Mouse (Mus musculus): Measurements from ENCODE around the gene Fkbp5.
"Not testable (repeated sequence)": the region's sequence is repeated elsewhere in the genome, so short reads cannot be mapped to it uniquely, and the experiment has no call there.

Fkbp5 gene

GRCm38 (mm10) chr17:28419636-28420035 lies 97.7 kb downstream of the Fkbp5 start:
- DNase-seq (ENCODE audit: low read depth, low spot score): no peak

DNA sequence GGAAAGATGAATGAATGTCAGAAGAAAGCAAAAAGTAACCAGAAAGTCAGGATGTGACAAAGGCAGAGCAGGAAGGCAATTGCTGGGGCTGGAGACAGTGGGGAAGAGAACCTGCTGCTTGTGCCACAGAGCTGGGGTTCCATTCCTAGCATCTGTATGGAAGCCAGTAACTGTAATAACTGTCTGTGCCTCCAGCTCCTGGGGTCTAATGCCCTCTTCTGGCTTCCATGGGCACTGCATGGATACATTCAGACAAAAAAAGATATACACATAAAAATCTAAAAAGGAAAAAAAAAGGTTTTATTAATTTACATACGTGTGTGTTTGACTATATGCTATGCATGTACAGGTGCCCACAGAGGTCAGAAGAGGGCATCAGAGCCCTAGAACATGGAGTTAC lies 98.4 kb downstream of the Fkbp5 start:
- no peak for DNase-seq (ENCODE audit: low read depth, low spot score)

- not testable (repeated sequence) for DNase-seq (ENCODE audit: low read depth, low spot score)
Observed at GRCm38 (mm10) chr17:28418481-28418880, 98.8 kb downstream of the Fkbp5 start.

- peak; percentile 18 for DNase-seq (ENCODE audit: low read depth, low spot score)
Observed at GRCm38 (mm10) chr17:28417771-28418170, 99.6 kb downstream of the Fkbp5 start.

GRCm38 (mm10) chr17:28415271-28415670 lies 102.1 kb downstream of the Fkbp5 start:
- no peak for DNase-seq (ENCODE audit: low read depth, low spot score)

- no peak for DNase-seq (ENCODE audit: low read depth, low spot score)
Observed at GRCm38 (mm10) chr17:28411381-28411960, 105.9 kb downstream of the Fkbp5 start.

- DNase-seq (ENCODE audit: low read depth, low spot score): no peak
Observed at GRCm38 (mm10) chr17:28410731-28411130, 106.6 kb downstream of the Fkbp5 start.

DNA sequence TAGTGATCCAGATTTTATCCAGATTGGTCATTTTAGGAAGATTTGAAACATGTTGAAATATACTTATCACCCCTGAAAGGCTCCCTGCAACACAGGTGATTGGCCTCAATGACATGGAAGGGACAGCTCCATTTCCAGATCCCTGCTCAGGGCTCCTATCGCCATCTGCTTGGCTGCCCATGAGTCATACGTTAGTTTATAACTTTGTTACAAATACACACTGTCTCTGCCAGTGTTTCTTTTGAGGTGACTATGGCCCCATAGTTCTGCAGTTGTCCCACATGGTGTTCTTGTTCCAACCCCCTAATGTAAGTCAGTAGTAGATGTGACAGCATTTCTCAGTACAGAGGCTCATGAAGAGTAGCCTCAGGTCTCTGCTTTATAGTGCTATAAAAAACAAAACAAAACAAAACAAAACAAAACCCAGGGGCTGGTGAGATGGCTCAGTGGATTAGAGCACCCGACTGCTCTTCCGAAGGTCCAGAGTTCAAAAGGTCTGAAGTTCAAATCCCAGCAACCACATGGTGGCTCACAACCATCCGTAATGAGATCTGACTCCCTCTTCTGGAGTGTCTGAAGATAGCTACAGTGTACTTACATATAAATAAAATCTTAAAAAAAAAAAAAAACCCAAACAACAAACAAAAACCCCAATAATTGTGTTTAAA lies 108.9 kb downstream of the Fkbp5 start:
- DNase-seq (ENCODE audit: low read depth, low spot score): no peak

GRCm38 (mm10) chr17:28407418-28408250 lies 109.7 kb downstream of the Fkbp5 start:
- peak; percentile 94 for DNase-seq (ENCODE audit: low read depth, low spot score)

DNA sequence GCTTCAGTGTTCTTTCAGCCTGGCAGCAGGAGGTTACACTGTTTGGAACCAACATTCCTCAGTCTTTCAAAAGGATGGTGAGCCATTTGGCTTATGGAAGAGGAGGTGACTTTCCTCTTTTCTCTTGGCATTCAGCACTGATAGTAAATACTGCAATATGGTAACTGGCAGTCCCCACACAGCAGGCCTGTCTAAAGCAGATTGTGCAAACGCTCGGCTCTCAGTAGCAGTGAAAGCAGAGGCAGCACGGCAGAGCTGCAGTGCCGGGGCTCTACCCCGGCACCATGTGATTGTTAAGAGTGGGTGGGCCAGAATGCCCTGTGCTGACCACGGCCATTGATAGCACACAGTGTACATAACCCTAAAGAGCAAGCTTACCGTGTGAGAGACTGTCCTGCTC lies 110.9 kb downstream of the Fkbp5 start:
- no peak for DNase-seq (ENCODE audit: low read depth, low spot score)

DNA sequence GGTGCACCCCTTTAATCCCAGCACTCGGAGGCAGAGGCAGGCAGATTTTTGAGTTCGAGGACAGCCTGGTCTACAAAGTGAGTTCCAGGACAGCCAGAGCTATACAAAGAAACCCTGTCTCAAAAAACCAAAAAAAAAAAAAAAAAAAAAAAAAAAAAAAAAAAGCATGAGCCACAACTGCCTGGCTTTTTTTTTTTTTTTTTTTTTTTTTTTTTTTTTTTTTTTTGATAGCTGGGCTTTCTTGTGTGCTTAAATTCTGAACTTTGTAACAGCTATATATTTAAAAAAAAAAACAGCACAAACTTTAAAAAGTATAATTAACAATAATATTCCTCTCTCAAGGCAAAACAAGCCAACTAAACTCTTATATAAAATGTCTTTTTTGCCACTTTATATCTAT lies 112.6 kb downstream of the Fkbp5 start:
- DNase-seq (ENCODE audit: low read depth, low spot score): not testable (repeated sequence)

- no peak for DNase-seq (ENCODE audit: low read depth, low spot score)
Observed at GRCm38 (mm10) chr17:28404301-28404700, 113.0 kb downstream of the Fkbp5 start.

DNA sequence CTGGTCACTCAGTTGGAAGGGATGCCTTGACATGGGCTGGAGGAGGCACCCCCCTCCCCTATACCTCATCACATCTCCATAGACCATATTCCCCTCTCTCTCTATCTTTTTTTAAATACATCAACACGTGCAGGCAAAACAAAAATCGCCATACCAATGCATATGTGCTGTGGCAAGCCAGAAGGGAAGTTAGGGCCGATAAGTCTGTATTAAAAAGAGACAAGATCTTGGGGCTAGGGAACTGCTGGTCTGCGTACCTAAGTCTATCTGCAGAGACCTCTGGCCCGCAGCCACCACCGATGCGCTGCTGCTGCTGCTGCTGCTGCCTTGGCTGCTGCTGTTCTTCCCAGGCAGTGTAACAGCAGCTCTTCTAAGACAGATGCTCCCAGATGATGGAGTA lies 122.3 kb downstream of the Fkbp5 start:
- no peak for DNase-seq (ENCODE audit: low read depth, low spot score)

GRCm38 (mm10) chr17:28394051-28394765 lies 123.1 kb downstream of the Fkbp5 start:
- DNase-seq (ENCODE audit: low read depth, low spot score): no peak

DNA sequence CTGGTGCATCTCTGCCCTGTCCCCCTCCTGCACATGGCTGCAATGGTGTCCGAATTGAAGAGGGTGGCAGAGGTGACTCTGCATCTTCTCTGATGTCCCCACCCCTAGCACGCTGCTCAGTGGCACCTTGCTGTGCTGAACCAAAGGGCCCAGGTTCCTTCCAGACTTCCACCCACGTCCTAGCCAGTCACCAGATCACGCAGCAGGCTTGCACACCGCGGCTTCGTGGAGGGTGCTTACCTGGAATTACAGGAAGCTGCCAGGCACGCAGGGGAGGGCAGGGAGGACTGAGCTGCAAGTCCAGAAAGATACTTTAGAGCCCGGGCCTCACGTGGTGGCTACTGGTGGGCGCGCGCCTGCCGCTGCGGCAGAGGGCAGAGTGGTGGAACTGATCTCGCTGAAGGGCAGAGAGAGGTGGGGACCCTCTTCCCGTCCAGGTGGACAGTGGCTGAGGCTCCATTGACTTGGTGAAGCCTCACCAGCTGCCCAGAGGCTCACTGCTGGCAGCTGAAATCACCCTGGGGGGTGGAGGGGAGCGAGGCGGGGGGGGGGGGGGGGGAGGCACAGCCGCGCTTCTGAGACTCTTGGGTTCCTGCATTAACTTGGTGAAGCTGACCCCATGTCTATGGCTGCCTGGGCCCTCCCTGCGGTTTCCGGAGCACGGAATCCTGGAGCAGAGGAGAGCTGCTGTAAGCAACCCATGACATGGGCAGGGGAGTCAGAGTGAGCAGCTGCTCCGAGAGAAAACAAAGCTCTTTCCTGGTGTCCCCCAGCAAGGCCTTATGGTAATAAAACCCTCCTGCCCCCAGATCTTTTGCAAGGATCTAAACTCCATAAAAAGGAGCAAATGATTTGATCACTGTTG lies 125.5 kb downstream of the Fkbp5 start:
- DNase-seq (ENCODE audit: low read depth, low spot score): peak; percentile 31

GRCm38 (mm10) chr17:28388534-28388933 lies 128.8 kb downstream of the Fkbp5 start:
- no peak for DNase-seq (ENCODE audit: low read depth, low spot score)

DNA sequence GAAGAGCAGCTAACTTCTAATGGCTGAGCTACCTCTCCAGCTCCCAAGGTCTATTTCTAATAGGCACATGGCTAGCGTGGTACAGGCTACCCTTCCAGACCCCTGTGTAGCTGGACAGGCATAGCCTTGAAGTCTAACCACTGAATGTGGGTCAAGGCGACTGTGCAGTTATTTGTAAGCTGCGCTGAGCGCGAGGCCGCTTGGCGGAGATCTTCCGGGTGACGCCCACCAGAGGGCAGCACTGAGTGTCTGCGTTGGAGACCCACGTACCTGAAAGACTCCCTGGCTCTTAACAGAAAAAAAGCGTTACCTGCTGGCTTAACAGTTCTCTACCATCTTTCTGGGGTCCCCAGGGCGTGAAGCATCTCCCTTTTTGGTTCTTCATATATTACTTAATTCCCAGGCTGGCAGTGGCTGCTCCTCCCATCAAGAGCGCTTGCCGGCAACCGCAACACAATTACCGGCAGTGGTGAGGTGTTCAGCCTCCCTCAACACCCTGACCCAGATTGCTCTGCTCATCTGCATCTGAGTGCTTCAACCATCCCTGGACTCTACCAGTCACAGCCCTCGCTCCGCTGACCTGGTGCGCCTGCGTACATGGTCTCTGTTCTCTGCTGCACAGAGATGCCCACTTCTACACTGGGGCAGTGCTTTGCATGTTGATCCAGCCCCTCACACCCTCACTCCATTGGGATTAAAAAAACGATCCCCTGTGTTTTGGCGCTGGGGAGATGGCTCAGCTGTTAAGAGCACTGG lies 131.0 kb downstream of the Fkbp5 start:
- peak; percentile 91 for DNase-seq (ENCODE audit: low read depth, low spot score)

DNA sequence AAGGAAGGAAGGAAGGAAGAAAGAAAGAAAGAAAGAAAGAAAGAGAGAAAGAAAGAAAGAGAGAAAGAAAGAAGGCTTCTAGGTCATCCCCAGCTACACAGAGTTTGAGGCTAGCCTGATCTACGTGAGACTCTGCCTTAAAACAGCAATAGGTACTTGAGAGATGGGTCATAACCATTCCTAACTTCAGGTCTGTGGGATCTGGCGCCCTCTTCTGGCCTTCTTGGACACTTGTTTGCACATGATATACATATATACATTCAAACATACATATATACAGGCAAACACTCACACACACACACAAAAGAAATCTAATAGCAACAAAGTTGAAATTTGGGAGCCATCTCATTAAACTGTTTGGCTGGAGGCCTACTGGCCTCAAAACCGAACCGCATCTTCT lies 133.0 kb downstream of the Fkbp5 start:
- DNase-seq (ENCODE audit: low read depth, low spot score): peak; percentile 63

- no peak for DNase-seq (ENCODE audit: low read depth, low spot score)
Observed at GRCm38 (mm10) chr17:28380255-28380654, 137.1 kb downstream of the Fkbp5 start.

DNA sequence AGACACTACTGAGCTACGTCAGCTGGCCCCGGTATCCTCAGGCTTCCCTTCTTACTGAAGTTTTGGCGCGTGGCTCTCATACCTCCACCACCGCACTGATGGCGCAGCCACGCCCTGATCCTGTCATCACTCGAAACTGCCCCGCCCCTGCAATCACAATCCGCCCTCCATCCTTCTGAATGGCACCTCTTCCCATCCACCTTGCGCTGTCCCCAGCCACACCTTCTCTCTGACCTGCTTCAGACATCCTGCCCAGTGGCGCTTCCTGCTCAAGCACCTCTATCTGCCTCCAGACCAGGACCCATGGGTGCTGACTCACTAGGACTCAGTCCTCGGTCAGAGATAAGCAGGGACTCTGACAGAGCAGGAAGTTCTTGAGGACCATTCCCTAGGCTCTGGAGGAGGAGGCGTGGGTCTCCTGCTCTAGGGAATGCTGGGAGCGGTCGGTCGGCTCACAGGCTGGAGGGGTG lies 141.7 kb downstream of the Fkbp5 start:
- DNase-seq (ENCODE audit: low read depth, low spot score): peak; percentile 55
